Mouse (Mus musculus) layer of hippocampus, adult 8-10 months (tissue): ENCODE measurements around the gene Kifc3. TPM values are rescaled to one million over a fixed set of nuclear protein-coding genes. Genes with fewer than 3 reads are reported as not detected.
"Not testable (repeated sequence)": the region's sequence is repeated elsewhere in the genome, so short reads cannot be mapped to it uniquely, and the experiment has no call there.

ENCODE experiments used
- DNase-seq, 2 experiments: peaks; one replicate each; pipeline ENCODE4 v3.0.0; 2022; ENCODE audit warnings: low spot score in 2 of 2
- total RNA-seq, 4 experiments: library from RNA; stranded (reverse); gene quantifications; 2 replicates each; pipeline ENCODE4 v1.2.4; 2022

Kifc3 gene
- total RNA-seq, 4 experiments from 2014 or later, result 61.6 to 80.0 (median 69.9) TPM

GRCm38 (mm10) chr8:95203326-95204038, 870 bp upstream of the Kifc3 start:
- no peak for DNase-seq

GRCm38 (mm10) chr8:95202056-95202570, 499 bp downstream of the Kifc3 start:
- no peak for DNase-seq

DNA sequence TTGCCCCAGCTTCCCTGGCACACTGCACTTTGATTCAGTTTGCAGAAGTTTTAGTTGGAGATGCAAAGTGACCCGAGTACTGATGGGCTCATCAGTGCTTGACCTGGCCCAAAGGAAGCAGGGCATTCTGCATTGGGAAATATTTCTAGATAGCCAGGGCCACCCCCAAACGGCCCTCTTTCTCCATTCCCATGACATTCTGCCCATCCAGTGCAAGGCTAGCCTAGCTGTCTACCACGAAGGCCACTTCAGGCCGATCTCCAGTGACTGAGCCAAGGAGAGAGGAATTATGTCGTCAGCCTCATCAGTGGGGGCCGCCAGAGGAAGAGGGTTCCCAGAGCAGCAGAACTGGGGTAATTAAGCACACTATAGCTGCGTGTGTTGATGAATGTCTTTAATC, 1.1 kb downstream of the Kifc3 start:
- no peak for DNase-seq

- DNase-seq, result no peak
These were observed 2.6 kb downstream of the Kifc3 start for GRCm38 (mm10) chr8:95200001-95200405.

DNA sequence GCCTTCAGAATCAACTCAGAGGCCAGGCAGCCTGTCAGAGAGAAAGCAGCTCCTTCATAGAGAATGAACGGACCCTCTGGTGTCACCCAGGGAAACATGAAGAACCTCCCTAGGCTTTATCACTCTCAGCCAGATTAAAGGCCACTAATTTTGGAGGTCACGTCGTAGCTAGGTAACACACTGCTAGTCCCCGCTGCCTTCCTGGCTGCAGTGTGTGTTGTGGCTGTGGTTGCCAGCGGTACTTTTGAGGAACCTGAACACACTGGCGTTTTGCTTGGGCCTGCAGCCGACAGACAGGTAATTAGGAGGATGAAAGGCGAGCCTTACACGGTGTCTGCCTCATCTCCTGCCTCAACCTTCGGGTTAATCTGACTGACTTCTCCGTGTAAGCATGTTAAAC, 6.9 kb downstream of the Kifc3 start:
- no peak for DNase-seq

DNA sequence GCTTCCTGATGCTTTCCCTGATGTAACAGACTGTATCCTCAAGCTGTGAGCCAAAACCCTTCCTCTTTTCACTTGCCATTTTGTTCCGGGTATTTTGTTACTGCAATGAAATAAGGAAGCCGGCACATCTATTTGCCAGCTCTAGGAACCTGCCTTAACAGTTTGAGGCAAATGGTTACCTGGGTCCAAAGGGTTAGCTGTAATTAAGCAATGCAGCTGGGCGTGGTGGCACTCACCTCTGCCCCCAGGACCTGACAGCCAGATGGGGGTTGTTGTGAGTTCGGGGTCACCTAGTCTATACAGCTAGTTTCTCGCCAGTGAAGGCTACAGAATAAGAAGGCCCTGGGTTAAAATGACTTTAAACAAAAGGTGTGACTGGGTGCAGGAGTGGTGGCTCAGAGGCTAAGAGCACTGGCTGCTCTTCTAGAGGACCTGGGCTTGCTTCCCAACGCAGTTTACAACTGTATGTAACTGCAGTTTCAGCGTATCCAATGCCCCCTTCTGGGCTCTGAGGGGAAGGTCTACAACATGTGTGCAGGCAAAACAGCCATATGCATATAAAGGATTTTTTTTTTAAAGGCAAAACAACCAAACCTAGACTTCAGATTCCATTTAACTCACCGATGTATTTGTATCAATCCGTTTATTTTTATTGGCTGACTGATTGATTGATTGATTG, 11.0 kb downstream of the Kifc3 start:
- no peak for DNase-seq

DNA sequence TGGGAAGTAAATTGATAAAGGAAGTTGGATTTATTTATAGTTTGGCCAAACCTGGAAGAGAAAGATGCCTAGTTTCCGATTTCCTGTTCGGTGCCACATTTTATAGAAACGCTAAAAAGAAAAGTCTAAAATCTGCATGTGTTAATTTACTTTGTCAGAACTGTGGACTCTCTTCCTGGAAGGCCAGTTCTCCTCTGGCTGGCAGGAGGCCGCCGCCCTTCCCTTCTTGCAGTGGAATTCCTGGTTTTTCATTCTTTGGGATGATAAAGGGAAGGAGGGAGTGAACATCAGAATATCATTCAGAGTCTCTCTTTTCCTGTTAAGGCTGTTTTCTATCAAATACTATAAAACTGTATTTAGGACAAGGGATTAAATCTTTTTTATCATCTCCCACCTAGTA, 15.0 kb downstream of the Kifc3 start:
- no peak for DNase-seq

DNA sequence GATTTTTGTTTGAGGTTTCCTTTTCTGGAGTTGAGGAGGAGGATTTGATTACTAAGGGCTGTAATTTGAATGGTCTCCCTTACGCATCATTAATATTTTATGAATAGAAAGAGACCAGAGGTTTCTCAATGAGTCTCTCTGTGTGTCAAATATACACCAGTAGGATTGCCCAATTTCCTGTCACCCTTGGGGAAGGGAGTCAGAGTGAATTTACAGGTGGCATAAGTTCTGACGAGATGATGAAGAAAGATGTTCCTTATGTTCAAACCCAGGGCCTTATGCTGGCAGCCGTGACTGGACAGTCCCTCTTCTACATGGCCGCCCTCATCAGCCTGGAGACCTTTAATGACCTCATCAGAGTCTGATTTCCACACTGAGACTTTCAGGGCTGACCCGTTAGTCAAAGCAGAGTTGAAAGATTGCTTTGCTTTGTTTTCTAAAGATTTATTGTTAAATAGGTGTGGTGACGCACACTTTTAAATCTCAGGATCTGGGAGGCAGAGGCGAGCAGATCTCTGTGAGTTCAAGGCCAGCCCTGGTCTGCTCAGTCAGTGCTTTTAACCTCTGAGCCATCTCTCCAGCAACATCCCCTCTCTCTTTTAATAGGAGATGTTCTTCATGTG, 16.6 kb downstream of the Kifc3 start:
- no peak for DNase-seq

DNA sequence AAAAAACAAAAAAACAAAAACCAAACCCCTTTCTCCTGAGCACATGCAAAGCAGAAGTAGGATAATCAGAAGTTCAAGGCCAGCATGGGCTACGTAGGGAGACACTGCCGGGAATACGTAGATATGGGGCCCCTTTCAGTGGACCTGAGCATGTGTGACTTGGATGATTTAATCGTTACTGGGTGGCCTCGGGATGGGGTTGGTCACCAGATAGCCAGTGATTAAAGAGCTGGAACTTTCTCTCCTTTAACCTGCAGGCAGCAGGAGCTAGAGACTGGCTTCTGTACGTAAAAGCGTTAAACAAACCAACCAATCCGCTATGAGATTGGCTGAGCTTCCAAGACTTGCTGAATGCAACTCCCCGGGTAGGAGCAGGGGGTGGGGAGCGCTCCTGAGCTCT, 17.5 kb downstream of the Kifc3 start:
- no peak for DNase-seq

DNA sequence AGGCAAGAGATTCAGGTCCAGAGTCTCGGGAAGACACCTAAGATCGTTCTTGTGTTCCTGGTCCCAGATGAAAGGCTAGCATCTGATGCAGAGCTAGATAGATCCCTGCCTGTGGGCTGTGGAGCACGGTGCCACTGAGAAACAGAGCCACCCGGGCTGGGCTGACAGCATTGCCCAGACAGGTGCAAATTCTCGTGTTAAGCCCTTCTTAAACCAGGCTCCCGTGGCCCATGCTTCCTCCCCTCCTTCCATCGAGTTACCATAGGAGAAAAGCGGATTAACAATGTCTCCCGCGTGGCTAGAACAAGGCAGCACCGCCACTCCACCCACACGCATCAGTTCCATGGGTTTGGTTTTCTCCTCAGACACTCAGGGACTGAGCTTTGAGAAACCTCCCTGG, 18.4 kb downstream of the Kifc3 start:
- DNase-seq, result no peak

DNA sequence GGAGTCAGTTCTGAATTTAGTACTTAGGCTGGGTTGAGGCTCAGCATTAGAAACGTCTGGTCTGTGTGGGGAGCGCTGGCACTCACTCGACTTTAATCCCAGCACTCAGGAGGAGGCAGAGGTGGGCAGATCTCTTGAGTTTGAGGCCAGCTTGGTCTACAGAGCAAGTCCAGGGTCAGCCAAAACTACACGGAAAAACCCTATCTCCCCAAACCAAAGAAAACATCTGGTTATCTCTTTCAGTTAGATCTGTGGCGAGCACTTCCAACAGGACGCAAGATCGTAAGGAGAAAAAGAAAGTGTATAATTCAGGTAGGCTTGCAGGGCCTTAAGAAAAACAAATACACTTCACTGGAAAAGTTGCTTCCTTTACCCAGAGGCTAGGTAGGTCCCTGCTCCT, 20.8 kb downstream of the Kifc3 start:
- DNase-seq, result no peak

DNA sequence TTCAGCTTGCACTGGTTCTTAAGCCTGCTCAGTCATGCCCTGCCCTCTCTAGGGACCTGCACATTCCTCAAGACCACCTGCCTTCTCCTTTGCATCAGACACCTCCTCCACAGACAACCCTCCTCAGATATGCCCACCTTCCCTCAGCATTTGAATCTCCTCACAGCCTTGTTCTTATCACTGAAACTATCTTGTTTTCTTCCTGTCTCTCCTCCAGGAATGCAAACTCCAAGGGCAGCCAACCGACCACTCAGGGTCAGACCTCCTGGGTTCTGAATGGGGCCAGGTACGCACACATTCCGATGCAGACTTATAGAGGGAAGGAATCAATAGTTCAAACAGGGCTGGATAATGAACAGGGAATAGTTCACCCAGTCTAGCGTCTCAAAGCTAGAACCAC, 24.4 kb downstream of the Kifc3 start:
- no peak for DNase-seq

GRCm38 (mm10) chr8:95176985-95177384, 25.6 kb downstream of the Kifc3 start:
- DNase-seq, result no peak

DNA sequence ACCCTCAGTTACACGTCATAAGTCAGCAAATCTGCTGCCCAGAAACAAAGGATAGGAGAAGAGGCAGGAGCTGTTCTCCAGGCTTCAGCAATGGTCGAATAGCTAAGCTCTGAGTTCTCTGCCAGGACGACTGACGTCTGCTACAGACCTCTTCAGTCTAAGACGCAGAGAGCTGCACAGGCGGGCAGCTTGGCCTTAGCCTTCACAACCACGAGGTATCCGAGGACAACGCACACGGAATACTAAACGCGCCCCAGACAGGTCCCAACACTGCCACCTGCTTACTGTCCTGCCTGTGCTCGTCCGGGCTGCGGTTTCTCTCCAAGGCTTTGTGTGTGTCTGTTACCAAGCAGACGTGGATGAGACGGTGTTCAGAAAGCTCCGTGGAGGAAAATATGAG, 26.8 kb downstream of the Kifc3 start:
- peak; percentile 47 to 62 for DNase-seq

DNA sequence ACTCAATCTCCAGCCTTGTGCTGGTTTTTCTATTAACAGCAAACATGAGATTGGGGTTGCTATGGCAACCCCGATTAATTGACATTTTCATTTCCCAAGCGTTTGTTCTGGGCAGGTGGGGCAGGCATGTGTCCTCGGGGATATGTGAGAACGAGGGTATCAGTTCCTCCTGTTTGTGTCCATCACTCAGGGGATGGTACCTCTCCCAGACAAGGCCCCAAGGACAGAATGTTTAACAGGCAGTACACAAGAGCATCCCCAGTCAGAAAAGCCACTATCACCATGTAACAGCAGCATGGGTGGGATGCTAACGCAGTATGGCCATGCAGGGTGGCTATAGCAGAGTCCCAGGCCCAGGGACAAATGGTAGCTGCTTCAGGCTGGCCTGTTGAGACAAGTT, 27.3 kb downstream of the Kifc3 start:
- DNase-seq, result peak; percentile 27 to 29

DNA sequence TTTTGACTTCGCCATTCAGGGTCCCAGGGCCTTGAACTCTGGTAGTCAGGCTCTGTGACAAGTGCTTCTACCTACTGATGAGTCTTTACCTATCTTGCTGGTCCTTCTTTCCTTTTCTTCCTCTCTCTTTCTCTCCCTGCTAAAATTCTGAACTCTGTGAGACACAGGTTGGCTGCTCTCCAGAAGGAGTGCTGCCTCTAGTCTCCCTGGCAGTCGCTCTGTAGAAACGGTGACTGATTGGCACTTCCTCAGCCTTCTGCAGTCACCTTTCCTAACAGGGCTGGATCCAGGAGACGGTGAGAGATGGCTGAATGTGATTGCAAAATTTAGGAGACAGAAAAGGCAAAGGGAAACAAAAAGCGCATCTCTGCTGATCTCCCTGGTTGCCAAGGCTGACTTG, 30.2 kb downstream of the Kifc3 start:
- no peak for DNase-seq

GRCm38 (mm10) chr8:95167726-95168125, 34.9 kb downstream of the Kifc3 start:
- no peak for DNase-seq

DNA sequence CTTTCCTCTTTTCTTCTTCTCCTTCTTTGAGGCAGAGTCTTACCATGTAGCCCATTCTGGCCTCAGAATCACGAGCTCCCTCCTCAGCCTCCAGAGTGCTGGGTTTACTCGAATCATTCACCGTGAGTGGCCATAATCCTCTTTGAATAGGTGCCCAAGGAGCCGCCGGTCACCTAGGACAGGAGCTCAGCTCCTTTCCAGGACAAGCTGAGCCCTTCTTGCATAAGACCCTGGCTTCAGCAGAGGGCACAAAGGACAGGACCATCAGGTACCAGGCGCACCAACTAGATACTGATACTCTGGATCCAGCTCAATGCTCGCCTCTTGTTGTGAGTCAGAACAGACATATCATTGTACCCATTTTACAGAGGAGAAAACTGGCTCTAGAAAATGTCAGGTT, 36.2 kb downstream of the Kifc3 start:
- DNase-seq, result no peak

DNA sequence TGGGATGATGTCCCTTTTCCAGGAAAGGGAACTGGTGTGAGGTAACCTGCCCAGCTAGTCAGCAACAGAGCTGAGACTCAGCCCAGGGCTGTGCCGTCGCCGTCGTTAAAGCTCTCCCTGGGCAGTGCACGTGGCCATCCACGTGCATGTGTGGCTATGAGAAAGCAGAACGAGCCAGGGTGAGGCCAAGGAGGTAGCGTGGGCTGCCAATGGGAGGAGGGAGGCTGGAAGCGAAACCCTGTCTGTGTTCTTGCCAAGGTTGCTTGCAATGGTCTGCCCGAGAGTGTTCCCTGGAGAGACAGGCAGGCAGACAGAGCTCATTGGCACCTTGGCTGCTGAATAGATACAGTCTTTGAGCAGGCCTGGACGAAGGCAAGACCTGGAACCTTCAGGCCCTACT, 36.7 kb downstream of the Kifc3 start:
- DNase-seq, result peak; percentile 53 to 81

- DNase-seq, result no peak
These were observed 38.1 kb downstream of the Kifc3 start for GRCm38 (mm10) chr8:95164469-95164868.

- DNase-seq, result not testable (repeated sequence)
These were observed 38.6 kb downstream of the Kifc3 start for GRCm38 (mm10) chr8:95163969-95164368.

- DNase-seq, result no peak
These were observed 39.8 kb downstream of the Kifc3 start for GRCm38 (mm10) chr8:95162785-95163184.

GRCm38 (mm10) chr8:95159344-95159743, 43.3 kb downstream of the Kifc3 start:
- DNase-seq, result no peak
